Mouse (Mus musculus): Measurements from ENCODE around the gene Pdcd1lg2.

- TF ChIP-seq TCF12 (IDR thresholded peaks at IDR 0.05; ENCODE audit: insufficient read depth, poor library complexity, severe bottlenecking) (no peak), POLR2A (IDR thresholded peaks at IDR 0.05; ENCODE audit: insufficient read length, low read depth) (no peak), CEBPB (IDR thresholded peaks at IDR 0.05; ENCODE audit: insufficient read depth, poor library complexity, severe bottlenecking) (no peak), MAX (IDR thresholded peaks at IDR 0.05; ENCODE audit: low read depth) (no peak), E2F4 (IDR thresholded peaks at IDR 0.05; ENCODE audit: insufficient read depth) (no peak), MYOD1 (IDR thresholded peaks at IDR 0.05; ENCODE audit: control insufficient read depth in 1 of 3, insufficient read length in 2 of 3, low read depth in 2 of 3) (no peak), USF1 (IDR thresholded peaks at IDR 0.05; ENCODE audit: low read depth) (no peak), POLR2AphosphoS2 (IDR thresholded peaks at IDR 0.05; ENCODE audit: insufficient read length, low read depth) (no peak), REST (IDR thresholded peaks at IDR 0.05; ENCODE audit: insufficient read depth, insufficient read length) (no peak), MYOG (IDR thresholded peaks at IDR 0.05; ENCODE audit: control insufficient read depth in 1 of 3, insufficient read depth in 1 of 3, insufficient read length in 2 of 3, low read depth in 2 of 3) (no peak), SRF (IDR thresholded peaks at IDR 0.05; ENCODE audit: control insufficient read depth, insufficient read length, low read depth) (no peak)
Measured at GRCm38 (mm10) chr19:29481578-29481977, 70.9 kb downstream of the Pdcd1lg2 start.
